Mouse (Mus musculus): ENCODE measurements around the gene Glis3. TPM values are rescaled to one million over a fixed set of nuclear protein-coding genes. Genes with fewer than 3 reads are reported as not detected.

The Glis3 gene
- polyA plus RNA-seq, 1 experiment from 2014 or later: 2.9 TPM

DNA sequence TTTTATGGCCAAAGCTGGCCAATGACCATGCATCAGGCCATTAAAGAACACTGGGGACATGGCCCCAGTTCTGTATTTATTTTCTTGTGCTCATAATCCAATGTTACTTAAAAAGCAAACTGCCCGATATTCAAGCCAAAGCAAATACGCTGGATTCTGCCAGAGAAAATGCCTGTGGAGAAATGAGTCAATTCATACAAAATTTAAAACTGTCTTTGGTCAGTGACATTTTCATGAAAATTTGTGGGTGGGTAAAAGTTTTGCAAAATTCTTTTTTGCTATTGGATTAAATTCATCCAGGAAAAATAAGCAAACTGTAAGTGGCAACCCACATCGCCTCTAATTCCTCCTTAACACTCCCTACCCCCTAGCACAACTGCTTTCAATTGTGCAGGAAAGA, 154.5 kb downstream of the Glis3 start:
- ATAC-seq (ENCODE audit: insufficient read depth, low FRiP score, low read depth): no peak
- no peak overlapping the region for H3K9ac ChIP-seq
- H3K36me3 ChIP-seq: no peaks in the 10 kb centered on the region
- no peak overlapping the region for H3K27ac ChIP-seq
- no peaks in the 10 kb centered on the region for H3K9me3 ChIP-seq
- H3K4me1 ChIP-seq: no peaks in the 10 kb centered on the region
- H3K4me2 ChIP-seq: no peak overlapping the region
- no peak overlapping the region for H3K4me3 ChIP-seq (replicated peaks)
- 88% methylated on average over 3 of the region's 3 CpGs for WGBS
- no peaks in the 10 kb centered on the region for H3K27me3 ChIP-seq (replicated peaks)

GRCm38 (mm10) chr19:28522289-28522688, 157.6 kb downstream of the Glis3 start:
- Histone ChIP-seq H3K27ac (no peak overlapping the region), H3K27me3 (replicated peaks) (no peaks in the 10 kb centered on the region), H3K9me3 (no peaks in the 10 kb centered on the region), H3K4me1 (peaks cover 16% of the 10 kb centered on the region), H3K4me3 (replicated peaks) (no peak overlapping the region), H3K4me2 (no peak overlapping the region), H3K9ac (no peak overlapping the region), H3K36me3 (no peaks in the 10 kb centered on the region)
- no peak for ATAC-seq (ENCODE audit: insufficient read depth, low FRiP score, low read depth)
- WGBS: 67% methylated on average over 3 of the region's 3 CpGs

- WGBS: 38% methylated on average over 6 of the region's 6 CpGs
- H3K9me3 ChIP-seq: no peaks in the 10 kb centered on the region
- peak; percentile 76 for ATAC-seq (ENCODE audit: insufficient read depth, low FRiP score, low read depth)
- H3K9ac ChIP-seq: no peak overlapping the region
- no peak overlapping the region for H3K4me2 ChIP-seq
- no peaks in the 10 kb centered on the region for H3K27me3 ChIP-seq (replicated peaks)
- no peaks in the 10 kb centered on the region for H3K36me3 ChIP-seq
- no peak overlapping the region for H3K4me3 ChIP-seq (replicated peaks)
- peak overlapping the region; percentile 62 for H3K27ac ChIP-seq
- H3K4me1 ChIP-seq: peaks cover 17% of the 10 kb centered on the region
Observed at GRCm38 (mm10) chr19:28520761-28521181, 159.1 kb downstream of the Glis3 start.

- H3K9me3 ChIP-seq: no peaks in the 10 kb centered on the region
- no peak overlapping the region for H3K9ac ChIP-seq
- peaks cover 17% of the 10 kb centered on the region for H3K4me1 ChIP-seq
- 73% methylated on average over 8 of the region's 8 CpGs for WGBS
- ATAC-seq (ENCODE audit: insufficient read depth, low FRiP score, low read depth): no peak
- no peaks in the 10 kb centered on the region for H3K27me3 ChIP-seq (replicated peaks)
- peak overlapping the region; percentile 62 for H3K27ac ChIP-seq
- H3K4me3 ChIP-seq (replicated peaks): no peak overlapping the region
- H3K36me3 ChIP-seq: no peaks in the 10 kb centered on the region
- no peak overlapping the region for H3K4me2 ChIP-seq
Observed at GRCm38 (mm10) chr19:28520128-28520745, 159.6 kb downstream of the Glis3 start.

DNA sequence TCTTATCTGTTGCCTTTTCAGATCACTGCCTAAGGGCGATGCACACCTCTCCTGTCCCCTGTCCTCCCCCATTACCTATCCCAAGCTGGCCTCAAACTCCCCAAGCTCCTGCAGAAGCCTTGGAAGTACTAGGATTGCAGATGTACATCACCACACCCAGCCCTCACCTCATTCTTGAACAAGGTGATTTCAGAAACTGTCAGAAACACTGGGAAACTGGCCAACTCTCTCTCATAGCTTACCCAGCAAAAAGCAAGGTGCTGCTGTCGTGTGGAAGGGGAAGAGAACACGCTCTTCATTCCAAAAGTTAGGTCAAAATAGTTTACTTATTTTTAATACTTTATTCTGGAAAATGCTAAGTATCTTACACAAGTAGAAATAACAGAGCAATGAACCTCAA, 160.6 kb downstream of the Glis3 start:
- WGBS: 65% methylated on average over 3 of the region's 3 CpGs
- Histone ChIP-seq H3K9me3 (no peaks in the 10 kb centered on the region), H3K36me3 (no peaks in the 10 kb centered on the region), H3K27me3 (replicated peaks) (no peaks in the 10 kb centered on the region), H3K4me3 (replicated peaks) (no peak overlapping the region), H3K27ac (peak overlapping the region; percentile 83; the same call in 1 of the 2 replicates), H3K4me2 (no peak overlapping the region), H3K4me1 (peaks cover 17% of the 10 kb centered on the region), H3K9ac (no peak overlapping the region)
- ATAC-seq (ENCODE audit: insufficient read depth, low FRiP score, low read depth): no peak

DNA sequence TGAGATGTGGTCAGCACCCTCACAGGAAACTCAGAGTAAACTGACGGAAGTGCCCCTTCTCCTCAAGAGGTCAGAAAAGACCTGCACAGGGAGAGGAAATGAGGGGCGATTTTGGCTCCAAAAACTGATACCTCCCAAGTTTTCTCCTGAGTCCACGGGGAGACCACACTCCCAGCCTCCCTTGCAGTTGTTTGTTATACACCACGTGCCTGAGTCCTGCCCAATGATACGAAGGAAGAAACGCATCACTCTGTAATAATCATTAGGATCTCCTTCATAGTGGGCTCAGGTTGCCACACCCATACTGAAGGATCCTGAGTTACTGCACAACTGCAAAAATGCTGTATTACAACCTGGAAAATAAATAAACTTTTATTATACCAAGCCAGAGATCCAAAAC, 161.0 kb downstream of the Glis3 start:
- Histone ChIP-seq H3K4me3 (replicated peaks) (no peak overlapping the region), H3K9me3 (no peaks in the 10 kb centered on the region), H3K27me3 (replicated peaks) (no peaks in the 10 kb centered on the region), H3K27ac (peak overlapping the region; percentile 83), H3K4me1 (peaks cover 17% of the 10 kb centered on the region), H3K36me3 (no peaks in the 10 kb centered on the region), H3K9ac (no peak overlapping the region), H3K4me2 (no peak overlapping the region)
- no peak for ATAC-seq (ENCODE audit: insufficient read depth, low FRiP score, low read depth)
- WGBS: 73% methylated on average over 6 of the region's 6 CpGs

GRCm38 (mm10) chr19:28518266-28518665, 161.6 kb downstream of the Glis3 start:
- Histone ChIP-seq H3K27ac (peak overlapping the region; percentile 83), H3K27me3 (replicated peaks) (no peaks in the 10 kb centered on the region), H3K4me2 (no peak overlapping the region), H3K4me1 (peaks cover 17% of the 10 kb centered on the region), H3K36me3 (no peaks in the 10 kb centered on the region), H3K9ac (no peak overlapping the region), H3K4me3 (replicated peaks) (no peak overlapping the region), H3K9me3 (no peaks in the 10 kb centered on the region)
- 48% methylated on average over 5 of the region's 5 CpGs for WGBS
- peak; percentile 5; the same call in 1 of the 2 replicates for ATAC-seq (ENCODE audit: insufficient read depth, low FRiP score, low read depth)

- 46% methylated on average over 9 of the region's 9 CpGs for WGBS
- no peaks in the 10 kb centered on the region for H3K9me3 ChIP-seq
Observed at GRCm38 (mm10) chr19:28517464-28518080, 162.3 kb downstream of the Glis3 start.

DNA sequence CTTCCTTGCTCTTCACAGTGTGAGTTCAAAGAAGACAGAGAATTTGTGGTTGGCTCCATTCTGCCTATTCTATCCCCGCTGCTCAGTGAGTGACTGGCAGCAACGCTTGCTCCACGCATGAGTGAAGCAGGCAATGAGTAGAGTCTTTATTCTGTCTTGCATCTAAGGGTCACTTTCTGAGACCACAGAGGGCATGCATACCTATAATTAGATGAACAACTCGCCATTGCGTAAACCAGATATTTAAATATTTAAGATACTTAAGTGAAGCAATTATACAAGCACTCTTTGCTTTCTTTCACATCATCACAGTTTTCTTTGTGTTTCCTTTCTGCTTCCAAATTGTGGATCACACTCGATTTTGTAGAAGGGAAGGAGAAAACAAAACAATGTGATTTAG, 163.4 kb downstream of the Glis3 start:
- Histone ChIP-seq H3K9me3 (no peaks in the 10 kb centered on the region), H3K36me3 (no peaks in the 10 kb centered on the region), H3K4me2 (no peak overlapping the region), H3K9ac (no peak overlapping the region), H3K4me1 (peaks cover 17% of the 10 kb centered on the region), H3K4me3 (replicated peaks) (no peak overlapping the region), H3K27ac (no peak overlapping the region), H3K27me3 (replicated peaks) (no peaks in the 10 kb centered on the region)
- no peak for ATAC-seq (ENCODE audit: insufficient read depth, low FRiP score, low read depth)
- WGBS: 82% methylated on average over 6 of the region's 6 CpGs

More at GRCm38 (mm10) chr19:28517464-28518080, 162.3 kb downstream of the Glis3 start:
- no peak overlapping the region for H3K4me2 ChIP-seq
- no peak overlapping the region for H3K9ac ChIP-seq
- no peaks in the 10 kb centered on the region for H3K27me3 ChIP-seq (replicated peaks)
- H3K27ac ChIP-seq: peak overlapping the region; percentile 83
- H3K4me1 ChIP-seq: peaks cover 17% of the 10 kb centered on the region
- H3K36me3 ChIP-seq: no peaks in the 10 kb centered on the region
- no peak overlapping the region for H3K4me3 ChIP-seq (replicated peaks)
- peak; percentile 57 for ATAC-seq (ENCODE audit: insufficient read depth, low FRiP score, low read depth)

- Histone ChIP-seq H3K9ac (no peak overlapping the region), H3K4me3 (replicated peaks) (no peak overlapping the region), H3K4me2 (no peak overlapping the region), H3K4me1 (peaks cover 3% of the 10 kb centered on the region; the same call in 1 of the 2 replicates), H3K9me3 (no peaks in the 10 kb centered on the region), H3K36me3 (no peaks in the 10 kb centered on the region), H3K27me3 (replicated peaks) (no peaks in the 10 kb centered on the region), H3K27ac (no peak overlapping the region)
- WGBS: 66% methylated on average over 11 of the region's 11 CpGs
- no peak for ATAC-seq (ENCODE audit: insufficient read depth, low FRiP score, low read depth)
Observed at GRCm38 (mm10) chr19:28512475-28512874, 167.4 kb downstream of the Glis3 start.

DNA sequence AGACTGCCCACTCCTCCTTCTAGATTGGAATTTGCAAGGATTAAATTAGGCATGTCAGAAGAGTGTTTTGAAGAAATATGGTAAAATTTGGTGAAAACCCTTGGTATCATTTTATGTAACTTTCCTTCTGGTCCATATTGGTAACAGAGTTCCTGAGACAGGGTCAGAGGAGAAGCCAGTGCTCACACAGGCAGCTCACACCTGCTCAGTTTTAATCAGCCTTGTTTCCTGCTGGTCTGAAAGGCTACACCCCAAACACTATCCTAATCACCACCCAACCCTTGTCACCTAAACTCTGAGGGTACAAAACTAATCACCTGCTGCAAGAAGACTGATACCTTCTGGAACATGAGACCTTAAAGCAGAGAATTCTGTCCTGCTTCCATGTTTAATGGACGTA, 168.0 kb downstream of the Glis3 start:
- Histone ChIP-seq H3K27ac (no peak overlapping the region), H3K36me3 (no peaks in the 10 kb centered on the region), H3K4me2 (no peak overlapping the region), H3K9ac (no peak overlapping the region), H3K9me3 (no peaks in the 10 kb centered on the region), H3K4me3 (replicated peaks) (no peak overlapping the region), H3K27me3 (replicated peaks) (no peaks in the 10 kb centered on the region), H3K4me1 (no peaks in the 10 kb centered on the region)
- 91% methylated on average over 1 of the region's 1 CpGs for WGBS
- ATAC-seq (ENCODE audit: insufficient read depth, low FRiP score, low read depth): no peak

DNA sequence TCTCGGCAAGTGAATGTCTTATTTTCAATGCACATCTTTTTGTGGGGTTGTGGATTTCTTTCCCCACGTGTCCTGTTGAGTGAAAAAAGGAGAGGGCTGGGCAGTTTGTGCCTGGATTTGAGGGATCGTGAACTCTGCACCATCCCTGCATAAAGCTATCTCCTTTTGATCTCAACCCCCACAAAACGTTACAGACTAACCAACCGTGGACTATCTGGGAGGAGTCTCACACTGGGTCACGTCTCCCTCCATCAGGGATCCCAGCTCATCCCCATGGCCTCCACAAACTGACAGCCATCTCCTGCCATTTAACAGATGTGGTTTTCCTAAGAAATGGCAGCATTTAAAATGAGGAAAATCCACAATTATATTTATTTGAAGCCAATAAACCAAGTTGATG, 174.5 kb downstream of the Glis3 start:
- Histone ChIP-seq H3K4me1 (no peaks in the 10 kb centered on the region), H3K27ac (no peak overlapping the region), H3K4me2 (no peak overlapping the region), H3K9ac (no peak overlapping the region), H3K9me3 (no peaks in the 10 kb centered on the region), H3K36me3 (no peaks in the 10 kb centered on the region), H3K4me3 (replicated peaks) (no peak overlapping the region), H3K27me3 (replicated peaks) (no peaks in the 10 kb centered on the region)
- WGBS: 74% methylated on average over 6 of the region's 6 CpGs
- ATAC-seq (ENCODE audit: insufficient read depth, low FRiP score, low read depth): no peak

Measured in stomach, embryonic 15.5 days (tissue).